Mouse (Mus musculus) MEL (cell line): Measurements from ENCODE around the gene Mboat1. TPM values are rescaled to one million over a fixed set of nuclear protein-coding genes. Genes with fewer than 3 reads are reported as not detected.

Experiments
- DNase-seq: peaks from one replicate; pipeline ENCODE4 v3.0.0; 2011; ENCODE audit warnings: low read depth, low spot score
- H3K27ac ChIP-seq: 2 replicates; pipeline ENCODE4 v1.5.1; 2012; ENCODE audit warnings: low read depth, mild to moderate bottlenecking, control low read depth, low read length, moderate library complexity; ENCODE audit not compliant: control insufficient read depth
- H3K27me3 ChIP-seq, 2 experiments: fragments of 150-350 bp in 1 of 2; sonication (generic) in 1 of 2; 2 replicates each; pipeline ENCODE4 v1.6.1; 2012; ENCODE audit warnings: low read length in 2 of 2, mild to moderate bottlenecking in 2 of 2, improper control_type of control experiment in 1 of 2, moderate library complexity in 1 of 2; ENCODE audit not compliant: insufficient read depth in 2 of 2, control insufficient read depth in 1 of 2
- H3K36me3 ChIP-seq, 2 experiments: 2 replicates each; pipeline ENCODE4 v1.6.1; 2012 to 2014; ENCODE audit warnings: low read length in 2 of 2, improper control_type of control experiment in 1 of 2, inconsistent platforms in 1 of 2, mild to moderate bottlenecking in 1 of 2; ENCODE audit not compliant: insufficient read depth in 2 of 2, control insufficient read depth in 1 of 2
- H3K4me1 ChIP-seq, 2 experiments: fragments of 150-350 bp in 1 of 2; sonication (generic) in 1 of 2; 2 replicates each; pipeline ENCODE4 v1.6.1; 2012; ENCODE audit warnings: low read length in 2 of 2, improper control_type of control experiment in 1 of 2, mild to moderate bottlenecking in 1 of 2; ENCODE audit not compliant: insufficient read depth in 2 of 2, control insufficient read depth in 1 of 2
- H3K4me3 ChIP-seq, 2 experiments: fragments of 150-350 bp in 1 of 2; sonication (generic) in 1 of 2; 2 replicates each; pipeline ENCODE4 v1.5.1; 2012; ENCODE audit warnings: low read depth in 2 of 2, low read length in 2 of 2, mild to moderate bottlenecking in 2 of 2, moderate library complexity in 2 of 2, control low read depth in 1 of 2, improper control_type of control experiment in 1 of 2; ENCODE audit not compliant: control insufficient read depth in 1 of 2, insufficient read depth in 1 of 2
- H3K79me2 ChIP-seq: 2 replicates; pipeline ENCODE4 v1.6.1; 2012; ENCODE audit warnings: mild to moderate bottlenecking, low read length, moderate library complexity; ENCODE audit not compliant: control insufficient read depth, poor library complexity, insufficient read depth
- H3K9ac ChIP-seq: 2 replicates; pipeline ENCODE4 v1.6.1; 2012; ENCODE audit warnings: low read depth, mild to moderate bottlenecking, control low read depth, low read length, moderate library complexity; ENCODE audit not compliant: control insufficient read depth, poor library complexity, severe bottlenecking
- H3K9me3 ChIP-seq: fragments of 150-350 bp; sonication (generic); replicated peaks from 2 replicates; pipeline ENCODE4 v1.6.1; 2012; ENCODE audit warnings: mild to moderate bottlenecking, low read length, improper control_type of control experiment, moderate library complexity; ENCODE audit not compliant: insufficient read depth
- BHLHE40 ChIP-seq: IDR thresholded peaks from 2 replicates; pipeline ENCODE4 v1.6.1; 2012; ENCODE audit warnings: low read depth, mild to moderate bottlenecking, inconsistent platforms, low read length, improper control_type of control experiment, borderline replicate concordance
- CTCF ChIP-seq, 3 experiments: IDR thresholded peaks in 2 of 3; conservative IDR thresholded peaks in 1 of 3; 2 replicates each; pipeline ENCODE4 v1.5.1; 2011 to 2012; ENCODE audit warnings: low read length in 3 of 3, low read depth in 2 of 3, mild to moderate bottlenecking in 2 of 3, improper control_type of control experiment in 1 of 3, inconsistent platforms in 1 of 3, mixed read lengths in 1 of 3, moderate library complexity in 1 of 3; ENCODE audit not compliant: control insufficient read depth in 1 of 3, insufficient read depth in 1 of 3, poor library complexity in 1 of 3, severe bottlenecking in 1 of 3
- EP300 ChIP-seq, 2 experiments: IDR thresholded peaks; 2 replicates each; pipeline ENCODE4 v1.6.1; 2011; ENCODE audit warnings: improper control_type of control experiment in 2 of 2, low read length in 2 of 2, low read depth in 1 of 2, mild to moderate bottlenecking in 1 of 2
- ETS1 ChIP-seq: IDR thresholded peaks from 2 replicates; pipeline ENCODE4 v1.6.1; 2012; ENCODE audit warnings: low read depth, mild to moderate bottlenecking, inconsistent platforms, low read length, improper control_type of control experiment, moderate library complexity
- MAFK ChIP-seq: IDR thresholded peaks from 2 replicates; pipeline ENCODE4 v1.6.1; 2011; ENCODE audit warnings: low read depth, mild to moderate bottlenecking, low read length, improper control_type of control experiment, borderline replicate concordance
- MYB ChIP-seq: IDR thresholded peaks from 2 replicates; pipeline ENCODE4 v1.6.1; 2011; ENCODE audit warnings: mild to moderate bottlenecking, low read depth, low read length, improper control_type of control experiment
- POLR2A ChIP-seq, 2 experiments: IDR thresholded peaks; 2 replicates each; pipeline ENCODE4 v1.6.1; 2011 to 2012; ENCODE audit warnings: low read length in 2 of 2, mild to moderate bottlenecking in 2 of 2, control low read depth in 1 of 2, improper control_type of control experiment in 1 of 2, low read depth in 1 of 2, moderate library complexity in 1 of 2; ENCODE audit not compliant: control insufficient read depth in 1 of 2, insufficient read depth in 1 of 2, poor library complexity in 1 of 2
- RCOR1 ChIP-seq: IDR thresholded peaks from 2 replicates; pipeline ENCODE4 v1.6.1; 2012; ENCODE audit warnings: low read depth, mild to moderate bottlenecking, inconsistent platforms, low read length, improper control_type of control experiment
- TCF12 ChIP-seq: IDR thresholded peaks from 2 replicates; pipeline ENCODE4 v1.6.1; 2014; ENCODE audit warnings: low read depth, mild to moderate bottlenecking, inconsistent platforms, low read length, improper control_type of control experiment, moderate library complexity
- UBTF ChIP-seq: IDR thresholded peaks from 2 replicates; pipeline ENCODE4 v1.6.1; 2012; ENCODE audit warnings: low read depth, mild to moderate bottlenecking, inconsistent platforms, low read length, improper control_type of control experiment, moderate library complexity, borderline replicate concordance; ENCODE audit not compliant: insufficient read depth
- USF1 ChIP-seq: IDR thresholded peaks from 2 replicates; pipeline ENCODE4 v1.6.1; 2014; ENCODE audit warnings: low read depth, mild to moderate bottlenecking, inconsistent platforms, low read length, improper control_type of control experiment, moderate library complexity
- ZC3H11A ChIP-seq: IDR thresholded peaks from 2 replicates; pipeline ENCODE4 v1.6.1; 2012; ENCODE audit warnings: low read depth, mild to moderate bottlenecking, inconsistent platforms, low read length, improper control_type of control experiment
- polyA plus RNA-seq, 2 experiments: library from polyadenylated mRNA; stranded (reverse) in 1 of 2; unstranded in 1 of 2; fragments of >175 nt in 1 of 2; fragments of >200 nt in 1 of 2; gene quantifications; 2 replicates each; pipeline versions ENCODE4 v1.2.1 to v1.2.4; 2012; ENCODE audit warnings: low replicate concordance in 2 of 2, low read depth in 1 of 2; ENCODE audit not compliant: insufficient read length in 2 of 2, insufficient read depth in 1 of 2, missing spikeins in 1 of 2
- total RNA-seq: library from RNA; depleted of rRNA; stranded (reverse); fragments of 300-350 nt; gene quantifications from 2 replicates; pipeline ENCODE4 v1.2.3, GENCODE M21; 2012

Gene Mboat1
- total and polyA plus RNA-seq, 3 experiments = 19.8 to 21.9 TPM; not detected in 1

GRCm38 (mm10) chr13:30146468-30146867 is 10.2 kb downstream of the Mboat1 start:
- Histone ChIP-seq H3K79me2 (no peaks in the 10 kb centered on the region), H3K36me3 (peaks cover 0 to 15% of the 10 kb centered on the region in 2 experiments; a peak in 2 of 4 replicates), H3K4me1 (peaks cover 5 to 7% of the 10 kb centered on the region in 2 experiments; a peak in 3 of 4 replicates), H3K27me3 (no peaks in the 10 kb centered on the region), H3K4me3 (no peak overlapping the region), H3K9ac (no peak overlapping the region), H3K9me3 (no peaks in the 10 kb centered on the region), H3K27ac (no peak overlapping the region)
- TF ChIP-seq POLR2A (IDR thresholded peaks at IDR 0.05; ENCODE audit: control insufficient read depth in 1 of 2, insufficient read depth in 1 of 2, low read depth in 1 of 2, low read length in 2 of 2, poor library complexity in 1 of 2) (no peak), ETS1 (no peak), UBTF (no peak), MYB (no peak)
- no peak for DNase-seq

GRCm38 (mm10) chr13:30154264-30154663 is 18.0 kb downstream of the Mboat1 start:
- peak overlapping the region; percentile 79 for H3K27ac ChIP-seq
- H3K9ac ChIP-seq = no peak overlapping the region
- no peaks in the 10 kb centered on the region for H3K27me3 ChIP-seq
- peak; percentile 46; the same call in 1 of the 2 replicates for TF ChIP-seq ETS1
- peak; percentile 66 for TF ChIP-seq RCOR1
- no peak for TF ChIP-seq TCF12
- TF ChIP-seq USF1 = no peak
- peak; percentile 44 to 56; a peak in 3 of 4 replicates for TF ChIP-seq EP300 (IDR thresholded peaks at IDR 0.05; ENCODE audit: low read depth in 1 of 2, low read length in 2 of 2)
- no peaks in the 10 kb centered on the region for H3K9me3 ChIP-seq
- no peaks in the 10 kb centered on the region for H3K79me2 ChIP-seq
- 0 out of 4 replicates have a peak overlapping the region, but pooled peaks of 1 of the 2 experiments have one; percentile 13 for H3K4me3 ChIP-seq
- H3K36me3 ChIP-seq = peaks cover 0 to 30% of the 10 kb centered on the region in 2 experiments; a peak in 2 of 4 replicates
- peak; percentile 87 for DNase-seq
- peaks cover 22 to 32% of the 10 kb centered on the region in 2 experiments for H3K4me1 ChIP-seq

DNA sequence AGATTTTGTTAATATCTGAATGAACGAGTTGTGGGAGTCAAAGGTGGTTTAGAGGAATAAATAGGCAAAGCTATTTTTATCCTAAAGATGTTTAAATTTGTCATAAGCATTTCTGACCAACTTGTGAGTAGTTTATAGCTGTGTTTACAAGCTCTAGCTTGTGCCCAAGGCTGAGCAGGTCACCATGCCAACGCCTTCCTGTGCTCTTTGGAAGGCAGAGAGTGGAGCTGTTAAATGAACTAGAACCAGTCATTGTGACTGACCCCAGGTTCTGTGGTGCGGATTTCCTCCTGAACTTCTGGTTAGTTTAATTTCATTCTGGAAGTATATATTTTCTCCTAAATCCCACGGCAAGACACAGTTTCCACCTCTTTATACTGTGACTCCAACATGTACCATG is 23.3 kb downstream of the Mboat1 start:
- Histone ChIP-seq H3K9me3 (no peaks in the 10 kb centered on the region), H3K27me3 (no peaks in the 10 kb centered on the region), H3K4me1 (peaks cover 11 to 17% of the 10 kb centered on the region in 2 experiments), H3K27ac (no peak overlapping the region), H3K36me3 (peaks cover 0 to 16% of the 10 kb centered on the region in 2 experiments; a peak in 2 of 4 replicates), H3K9ac (no peak overlapping the region), H3K4me3 (no peak overlapping the region), H3K79me2 (no peaks in the 10 kb centered on the region)
- DNase-seq = no peak
- TF ChIP-seq RCOR1 (no peak), CTCF (IDR thresholded peaks at IDR 0.05 in 2 of 3, conservative IDR thresholded peaks at IDR 0.05 in 1 of 3; ENCODE audit: control insufficient read depth in 1 of 3, insufficient read depth in 1 of 3, low read depth in 2 of 3, low read length in 3 of 3, poor library complexity in 1 of 3, severe bottlenecking in 1 of 3) (no peak), TCF12 (no peak), BHLHE40 (no peak), MAFK (no peak), ZC3H11A (no peak), ETS1 (no peak)
